Mouse (Mus musculus) heart, postnatal 10 days (tissue): Measurements from ENCODE around the gene Tmem130. TPM values are rescaled to one million over a fixed set of nuclear protein-coding genes. Genes with fewer than 3 reads are reported as not detected.
A peak's percentile ranks its signal among the peaks of the same experiment; 100 is the strongest.
"Not testable (repeated sequence)": the region's sequence is repeated elsewhere in the genome, so short reads cannot be mapped to it uniquely, and the experiment has no call there.

Experiments
- DNase-seq, 2 experiments: peaks; one replicate each; pipeline ENCODE4 v3.0.0; 2021
- intact Hi-C: fragments of 180-260 bp; cut with DNase I; formaldehyde crosslinking; loops from one replicate; pipeline ENCODE4 v1.15.1; 2025
- total RNA-seq, 2 experiments: library from RNA; stranded (reverse); gene quantifications; 2 replicates each; pipeline ENCODE4 v1.2.3; 2021

Gene Tmem130
- under 1 TPM; 0.22 to 0.60 TPM for total RNA-seq

DNA sequence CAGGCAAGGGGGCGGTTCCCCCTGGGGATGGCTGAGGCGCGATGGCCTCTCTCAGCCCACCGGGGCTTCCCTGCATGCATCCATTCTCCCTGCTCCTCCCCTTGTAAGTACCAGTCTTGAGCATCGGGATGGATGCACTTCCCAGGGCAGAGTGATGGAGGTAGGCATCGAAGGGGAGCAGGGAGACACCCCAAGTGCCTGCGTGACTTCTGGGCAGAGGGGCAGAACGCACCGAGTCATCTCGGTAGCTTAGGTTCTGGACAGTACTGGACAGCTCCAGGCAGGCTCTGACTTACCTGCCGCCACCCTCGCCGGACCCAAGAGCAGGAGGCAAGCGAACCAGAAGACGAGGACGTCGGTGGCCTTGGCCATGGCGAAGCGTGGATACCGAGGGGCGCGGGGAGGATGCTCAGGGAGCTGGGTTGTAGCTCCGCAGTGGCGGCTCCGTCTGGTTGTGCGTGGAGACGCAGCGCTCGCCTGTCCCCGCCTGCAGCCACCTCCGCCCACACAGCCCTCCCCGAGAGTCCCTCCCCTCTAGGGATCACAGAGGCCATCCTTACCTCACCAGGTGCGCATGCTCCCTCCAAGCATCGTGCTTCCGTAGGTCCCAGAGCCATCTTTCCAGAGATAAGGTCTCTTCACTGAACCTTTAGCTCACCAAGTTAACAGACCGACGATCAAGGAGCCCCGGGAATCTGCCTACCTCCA lies at the start of gene Tmem130:
Gene Tmem130 (minus strand): TSS at position 658 of the 708 bp plus-strand sequence.
- DNase-seq = no peak
- intact Hi-C loops = no loop called here

DNA sequence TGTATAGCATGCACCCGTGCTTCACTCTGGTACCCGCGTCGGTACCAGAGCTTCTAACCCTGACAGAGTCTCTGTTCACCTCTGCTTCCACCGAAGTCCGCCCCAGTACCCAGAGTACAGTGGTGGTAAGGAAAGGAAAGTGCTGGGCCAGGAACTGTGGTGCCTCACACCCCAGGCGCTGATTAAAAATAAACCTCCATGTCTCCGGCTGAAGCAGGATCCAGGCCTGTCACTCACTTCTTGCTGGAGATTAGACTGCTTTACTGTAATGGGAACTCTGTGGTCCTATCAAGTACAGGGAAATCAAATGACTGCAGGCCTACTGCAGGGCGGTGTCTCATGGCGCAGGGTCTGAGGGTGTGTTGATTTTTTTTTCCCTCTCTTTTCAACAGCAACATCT lies 45.3 kb upstream of the Tmem130 start:
- peak in 1 of 2 experiments; percentile 18 for DNase-seq
- intact Hi-C loops = no loop called here

DNA sequence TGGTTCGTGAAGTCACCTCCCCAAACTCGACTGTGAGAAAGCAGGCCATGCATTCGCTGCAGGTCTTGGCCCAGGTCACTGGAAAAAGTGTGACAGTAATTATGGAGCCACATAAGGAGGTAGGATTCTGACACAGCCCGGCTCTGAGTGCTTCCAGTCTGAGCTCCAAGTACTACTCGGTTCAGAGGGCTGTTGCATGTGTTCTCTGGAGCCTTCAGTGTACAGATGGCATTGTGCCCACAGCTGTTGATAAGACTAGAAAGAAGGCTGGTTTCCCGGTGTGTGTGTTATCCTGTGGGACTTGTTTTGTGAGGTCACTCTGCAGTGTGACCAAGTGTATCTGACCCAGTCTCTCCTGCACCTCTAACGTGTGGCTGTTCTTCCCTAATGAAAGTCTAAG lies 42.6 kb upstream of the Tmem130 start:
- intact Hi-C loops = no loop called here
- DNase-seq = peak; percentile 50 to 57

- intact Hi-C loops = no loop called here
- DNase-seq = no peak
Observed at GRCm38 (mm10) chr5:144803066-144803465, 41.4 kb upstream of the Tmem130 start.

DNA sequence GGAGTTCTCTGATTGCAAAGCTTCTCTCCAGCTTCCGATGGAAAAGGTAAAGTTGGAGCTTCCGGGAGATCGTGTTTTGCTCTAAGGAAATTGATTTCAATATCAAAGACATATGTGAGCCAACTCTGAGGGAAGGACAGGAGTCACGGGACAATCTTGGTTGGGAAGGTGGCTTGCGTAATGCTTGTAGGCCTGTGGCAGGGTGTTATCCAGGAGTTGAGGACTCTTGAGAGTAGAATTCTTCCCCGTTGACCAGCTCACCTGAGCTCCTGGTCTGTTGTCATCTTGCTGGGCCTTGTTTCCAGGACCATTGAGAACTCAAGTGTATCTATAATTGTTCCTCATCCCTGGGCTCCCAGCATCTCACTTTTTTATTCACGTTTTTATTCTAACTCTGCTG lies 35.5 kb upstream of the Tmem130 start:
- DNase-seq = no peak
- intact Hi-C loops = loop anchor here (2.0 kb wide), 1 partner anchor 192 kb away; no protein-coding TSS in a partner anchor

DNA sequence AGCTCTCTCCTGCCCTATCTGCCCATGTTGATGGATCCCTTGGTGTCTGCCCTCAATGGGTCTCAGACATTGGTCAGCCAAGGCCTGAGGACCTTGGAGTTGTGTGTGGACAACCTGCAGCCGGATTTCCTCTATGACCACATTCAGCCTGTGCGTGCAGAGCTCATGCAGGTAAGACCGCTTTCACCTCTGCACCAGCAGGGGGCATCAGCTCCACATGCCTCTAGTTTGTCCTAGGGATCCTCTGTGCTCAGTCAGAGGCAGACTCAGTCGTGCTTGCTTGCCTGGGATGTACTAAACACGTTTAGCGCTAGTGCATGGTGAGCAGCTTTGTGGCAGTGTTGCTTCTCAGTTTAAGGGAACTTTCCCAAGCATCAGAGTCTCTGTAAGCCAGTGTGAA lies 33.1 kb upstream of the Tmem130 start:
- intact Hi-C loops = no loop called here
- DNase-seq = peak; percentile 23 to 36

- DNase-seq = no peak
- intact Hi-C loops = no loop called here
Observed at GRCm38 (mm10) chr5:144793374-144793773, 31.8 kb upstream of the Tmem130 start.

- no peak for DNase-seq
- intact Hi-C loops = no loop called here
Observed at GRCm38 (mm10) chr5:144786464-144786863, 24.8 kb upstream of the Tmem130 start.

GRCm38 (mm10) chr5:144780654-144781053 lies 19.0 kb upstream of the Tmem130 start:
- DNase-seq = no peak
- intact Hi-C loops = no loop called here

GRCm38 (mm10) chr5:144773231-144773630 lies 11.6 kb upstream of the Tmem130 start:
- intact Hi-C loops = no loop called here
- DNase-seq = no peak

DNA sequence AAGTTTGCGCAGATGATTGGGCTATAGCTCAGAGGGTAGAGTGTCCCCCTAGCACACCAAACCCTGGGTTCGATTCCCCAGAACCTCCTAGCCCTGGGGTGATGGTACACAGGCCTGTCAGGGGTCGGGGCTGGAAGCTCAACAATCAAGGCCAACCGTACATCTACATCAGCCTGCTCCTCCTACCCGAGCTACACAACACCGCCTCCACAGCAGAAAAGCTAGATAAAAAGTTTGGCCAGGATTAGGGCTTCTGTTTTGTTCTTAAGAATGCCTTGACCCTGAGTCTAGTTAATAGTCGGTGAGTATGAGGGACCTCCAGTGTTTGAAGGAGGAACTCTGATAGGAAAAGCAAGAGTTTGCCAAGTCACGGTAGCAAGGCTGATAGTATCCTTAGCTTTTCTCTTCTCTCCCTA lies 7.5 kb upstream of the Tmem130 start:
- intact Hi-C loops = no loop called here

DNA sequence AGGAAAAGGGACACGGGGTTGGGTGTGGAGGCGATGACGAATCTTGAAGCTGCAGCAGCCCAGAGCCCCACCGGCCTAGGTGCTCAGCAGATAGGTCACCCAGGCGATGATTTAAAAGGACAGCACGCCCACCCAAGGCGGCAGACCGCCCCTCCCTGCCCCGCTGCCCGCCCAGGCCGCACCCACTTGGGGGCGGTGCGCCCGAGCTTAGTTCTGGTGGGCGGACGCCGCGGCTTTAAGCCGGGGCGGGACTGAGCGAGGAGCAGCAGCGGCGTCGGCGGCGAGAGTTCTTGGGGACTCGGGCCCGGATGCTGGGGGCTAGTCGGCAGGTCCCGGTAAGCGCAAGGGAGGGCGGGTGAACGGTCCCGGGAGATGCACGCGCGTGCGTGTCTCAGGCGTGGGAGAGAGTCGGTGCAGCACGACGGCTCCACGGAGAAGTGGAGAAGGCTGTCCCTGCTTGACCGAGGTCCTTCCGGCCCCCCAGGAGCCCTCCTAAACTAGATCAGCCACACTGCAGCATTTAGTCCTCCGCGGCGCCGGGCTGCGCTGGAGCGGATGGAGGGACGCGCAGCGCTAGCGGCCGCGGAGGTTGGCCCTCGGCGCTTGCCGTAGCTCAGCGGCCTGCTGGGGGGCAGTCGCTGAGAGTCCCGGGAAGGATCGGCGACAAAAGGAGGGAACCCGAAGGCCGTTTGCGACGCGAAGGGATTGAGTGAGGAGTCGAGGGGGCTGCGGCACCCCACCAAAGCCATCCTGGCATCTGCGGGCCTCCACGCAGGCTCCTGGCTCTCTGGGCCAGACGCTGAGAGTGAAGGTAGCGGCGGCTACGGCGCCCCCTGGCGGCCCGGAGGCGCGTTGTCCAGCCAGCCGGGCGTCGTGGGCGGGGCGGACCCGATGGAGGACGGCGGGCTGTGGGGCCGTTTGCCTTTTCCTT lies 6.6 kb upstream of the Tmem130 start:
- intact Hi-C loops = no loop called here
- peak; percentile 92 to 94 for DNase-seq

More for the DNA sequence above, 7.5 kb upstream of the Tmem130 start:
- DNase-seq = no peak

- DNase-seq, intact Hi-C loops: not testable (repeated sequence)
Observed at GRCm38 (mm10) chr5:144767106-144767798, 5.6 kb upstream of the Tmem130 start, which contains the start of gene Trrap. TSS of gene Trrap (plus strand) at chr5:144767732.

DNA sequence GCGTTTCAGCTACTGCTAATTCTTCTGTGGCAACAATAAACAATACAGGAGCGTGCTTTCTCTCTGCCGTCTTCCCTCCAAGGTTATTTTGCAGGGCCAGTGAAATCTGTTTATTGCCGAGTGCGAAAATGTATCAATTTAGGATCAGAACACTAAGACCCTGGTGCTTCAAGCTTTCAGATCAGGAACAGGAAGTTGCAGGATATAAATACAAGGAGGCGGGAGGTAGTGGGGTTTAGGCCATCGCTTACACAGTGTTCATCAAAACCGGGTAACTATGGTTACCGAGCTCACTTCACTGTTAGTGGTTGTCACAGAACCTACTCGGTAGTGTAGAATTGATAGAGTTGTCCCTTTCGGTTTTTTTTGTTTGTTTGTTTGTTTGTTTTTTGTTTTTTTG lies 5.0 kb upstream of the Tmem130 start:
- intact Hi-C loops = no loop called here
- DNase-seq = no peak

DNA sequence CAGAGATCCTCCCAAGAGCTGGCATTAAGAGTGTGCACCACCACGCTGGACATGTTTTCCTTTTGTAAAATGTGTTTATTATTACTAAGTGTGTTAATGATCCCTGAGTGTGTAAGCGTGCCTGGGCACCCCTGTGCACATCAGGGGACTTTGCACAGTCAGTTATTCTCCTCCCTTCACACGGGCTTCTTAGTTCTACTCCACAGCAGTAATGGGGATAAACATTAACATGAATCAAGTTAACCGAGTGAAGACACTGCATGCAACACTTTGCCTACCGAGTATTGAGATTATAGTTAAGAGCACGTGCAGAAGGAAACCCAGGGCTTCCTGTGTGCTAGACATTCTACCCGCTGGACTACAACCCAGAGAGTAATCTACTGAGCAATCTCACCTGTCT lies 4.4 kb upstream of the Tmem130 start:
- intact Hi-C loops = no loop called here

DNA sequence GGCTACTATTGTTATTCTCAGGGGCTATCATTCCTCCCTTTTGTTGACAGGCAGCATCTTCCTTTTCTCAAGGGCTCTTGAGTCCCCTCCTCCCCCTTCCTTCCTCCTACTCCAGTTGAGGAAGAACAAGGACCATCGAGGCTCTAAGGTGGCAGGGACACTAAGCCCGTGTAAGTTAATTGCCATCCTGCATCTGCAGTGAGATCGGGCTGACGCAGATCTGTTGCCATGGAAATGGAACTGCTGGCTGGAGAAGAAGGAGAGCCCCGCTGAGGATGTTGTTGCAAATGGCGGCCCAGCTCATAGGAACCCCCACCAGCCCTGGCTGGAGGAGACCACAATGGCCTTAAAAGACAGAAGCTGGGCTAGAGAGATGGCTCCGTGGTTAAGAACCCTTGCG lies 3.2 kb downstream of the Tmem130 start:
- intact Hi-C loops = no loop called here
- no peak for DNase-seq

More for the DNA sequence above, 4.4 kb upstream of the Tmem130 start:
- DNase-seq = no peak

- intact Hi-C loops = no loop called here
- no peak for DNase-seq
Observed at GRCm38 (mm10) chr5:144757402-144757801, 4.2 kb downstream of the Tmem130 start.

DNA sequence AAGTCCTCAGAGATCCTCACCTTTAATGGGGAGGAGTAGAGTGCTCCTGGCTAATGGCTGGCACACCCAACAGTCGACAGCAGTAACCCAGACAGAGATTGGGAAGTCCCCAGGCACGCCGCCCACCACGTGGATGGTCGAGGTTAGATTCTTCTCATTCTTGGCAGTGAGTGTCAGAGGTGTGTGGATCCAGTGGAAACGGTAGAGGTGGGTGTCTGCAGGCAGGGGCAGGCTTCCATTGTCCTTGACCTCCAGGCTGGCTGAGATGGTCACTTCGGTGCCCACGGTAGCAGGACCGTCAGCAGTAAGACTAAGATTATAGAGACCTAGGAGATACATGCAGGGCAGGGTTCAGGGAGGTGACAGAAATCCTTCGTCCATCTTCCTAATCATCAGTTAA lies 6.4 kb downstream of the Tmem130 start:
- peak; percentile 19 to 23 for DNase-seq
- intact Hi-C loops = no loop called here

- peak; percentile 58 to 60 for DNase-seq
- intact Hi-C loops = no loop called here
Observed at GRCm38 (mm10) chr5:144753041-144753440, 8.6 kb downstream of the Tmem130 start.

DNA sequence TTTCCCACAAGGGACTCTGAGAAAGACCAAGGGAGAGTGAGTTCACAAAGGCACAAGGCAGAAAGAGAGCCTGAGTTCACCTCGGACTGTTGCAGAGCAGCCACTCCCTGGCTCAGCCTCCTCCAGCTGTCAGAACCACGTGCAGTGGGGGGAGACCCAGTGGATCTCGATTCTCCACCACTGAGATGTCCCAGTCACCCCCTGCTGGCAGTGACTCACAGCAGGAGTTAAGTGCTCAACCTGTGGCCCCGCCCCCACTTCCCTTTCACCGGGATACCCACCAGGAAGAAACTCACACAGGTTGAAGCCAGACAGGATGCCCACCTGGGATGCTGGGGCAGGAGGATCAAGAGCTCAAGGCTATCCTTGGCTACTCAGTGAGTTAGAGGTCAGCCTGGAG lies 9.2 kb downstream of the Tmem130 start:
- no peak for DNase-seq
- intact Hi-C loops = no loop called here

DNA sequence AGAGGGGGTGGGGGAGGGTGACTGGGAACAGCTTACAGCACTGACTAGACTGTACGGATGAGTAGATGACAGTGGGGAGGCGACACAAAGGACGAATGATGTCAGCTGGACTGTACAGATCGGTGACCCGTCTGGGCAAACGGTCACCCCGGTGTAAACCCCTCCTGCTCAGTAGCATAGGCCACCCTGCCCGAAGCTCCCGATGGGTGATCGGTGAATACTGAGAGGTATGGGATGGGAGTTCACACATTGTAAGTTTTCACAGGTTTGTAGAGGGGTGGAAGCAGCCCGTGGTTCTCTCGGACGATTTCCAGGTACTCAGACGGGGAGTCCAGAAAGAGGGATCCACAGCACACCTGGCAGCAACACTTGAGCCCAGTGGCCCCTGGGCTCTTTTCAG lies 24.5 kb downstream of the Tmem130 start:
- intact Hi-C loops = no loop called here
- DNase-seq = no peak
